27 mouse cellular contexts compared by ENCODE assay signal in genomic region chr11:32474725-32475124, GRCm38 (mm10). TPM values are rescaled to one million over a fixed set of nuclear protein-coding genes. Genes with fewer than 3 reads are reported as not detected.
DNase-seq lines count a peak whose midpoint lies in the region; ATAC-seq and TF ChIP-seq lines count a peak whose summit lies in the region.
"Had no signal": no experiment of that assay in that cellular context is flagged by ENCODE, and none has a peak within 500 bp of the region (broad histone marks: within the 10 kb centered on the region; RNA-seq: fewer than 3 reads in every experiment).

No protein-coding gene starts in this region.

- no peaks in the 10 kb centered on the region for H3K9me3 ChIP-seq in forebrain, embryonic 16.5 days (ENCODE audit: control insufficient read depth, low read length)
- H3K9me3 ChIP-seq in intestine, postnatal 0 days (ENCODE audit: control insufficient read depth): no peaks in the 10 kb centered on the region
- H3K9me3 ChIP-seq: forebrain, embryonic 10.5 days; forebrain, embryonic 13.5 days; heart, embryonic 12.5 days; heart, embryonic 15.5 days; hindbrain, embryonic 10.5 days; hindbrain, embryonic 13.5 days had no signal

- TF ChIP-seq CTCF in thymus, adult 2 months (IDR thresholded peaks at IDR 0.05; ENCODE audit: borderline replicate concordance, control insufficient read depth, extremely low read depth, insufficient read depth, low read length, poor library complexity): no peak
- no peak for TF ChIP-seq CTCF in intestine, postnatal 0 days (IDR thresholded peaks at IDR 0.05; ENCODE audit: low read depth)

- no peaks in the 10 kb centered on the region for H3K4me1 ChIP-seq in thymus, adult 2 months (replicated peaks; ENCODE audit: control insufficient read depth, insufficient read depth, low read length)
- H3K4me1 ChIP-seq in forebrain, embryonic 16.5 days (replicated peaks; ENCODE audit: control insufficient read depth, insufficient read depth, low read length): no peaks in the 10 kb centered on the region; the same call in 1 of the 2 replicates
- H3K4me1 ChIP-seq in intestine, postnatal 0 days (replicated peaks; ENCODE audit: control insufficient read depth, insufficient read depth, low read length): no peaks in the 10 kb centered on the region
- H3K4me1 ChIP-seq: heart, embryonic 15.5 days; hindbrain, embryonic 10.5 days had no signal

- H3K4me2 ChIP-seq in forebrain, embryonic 16.5 days (ENCODE audit: low read length): no peak overlapping the region
- no peak overlapping the region for H3K4me2 ChIP-seq in intestine, postnatal 0 days (replicated peaks; ENCODE audit: low read depth)
- H3K4me2 ChIP-seq: forebrain, embryonic 13.5 days; heart, embryonic 12.5 days; heart, embryonic 15.5 days; hindbrain, embryonic 13.5 days had no signal

- no peaks in the 10 kb centered on the region for H3K27me3 ChIP-seq in thymus, adult 2 months (ENCODE audit: control insufficient read depth, insufficient read depth, low read length)
- H3K27me3 ChIP-seq in forebrain, embryonic 16.5 days (replicated peaks; ENCODE audit: control insufficient read depth, insufficient read depth, low read length): no peaks in the 10 kb centered on the region
- no peaks in the 10 kb centered on the region for H3K27me3 ChIP-seq in intestine, postnatal 0 days (replicated peaks; ENCODE audit: control insufficient read depth, insufficient read depth, low read length)
- H3K27me3 ChIP-seq: forebrain, embryonic 13.5 days; heart, embryonic 12.5 days; heart, embryonic 15.5 days; hindbrain, embryonic 13.5 days had no signal

- H3K36me3 ChIP-seq in thymus, adult 2 months (ENCODE audit: control insufficient read depth, insufficient read depth, low read length): no peaks in the 10 kb centered on the region
- H3K36me3 ChIP-seq in forebrain, embryonic 16.5 days (ENCODE audit: control insufficient read depth, insufficient read depth): no peaks in the 10 kb centered on the region
- H3K36me3 ChIP-seq in intestine, postnatal 0 days (ENCODE audit: control insufficient read depth, insufficient read depth): no peaks in the 10 kb centered on the region
- H3K36me3 ChIP-seq: heart, embryonic 12.5 days; heart, embryonic 15.5 days; hindbrain, embryonic 10.5 days; hindbrain, embryonic 13.5 days had no signal

- no peak overlapping the region for H3K4me3 ChIP-seq in thymus, adult 2 months (ENCODE audit: control insufficient read depth, insufficient read depth, low read length)
- H3K4me3 ChIP-seq in forebrain, embryonic 16.5 days (replicated peaks; ENCODE audit: low read length): no peak overlapping the region
- no peak overlapping the region for H3K4me3 ChIP-seq in intestine, postnatal 0 days (ENCODE audit: low read depth, low read length)
- H3K4me3 ChIP-seq: forebrain, embryonic 10.5 days; forebrain, embryonic 13.5 days; heart, embryonic 12.5 days; heart, embryonic 15.5 days; hindbrain, embryonic 10.5 days; hindbrain, embryonic 13.5 days had no signal

- no peak overlapping the region for H3K9ac ChIP-seq in forebrain, embryonic 16.5 days (replicated peaks; ENCODE audit: low read depth, low read length)
- no peak overlapping the region for H3K9ac ChIP-seq in intestine, postnatal 0 days (ENCODE audit: low read depth, low read length)
- H3K9ac ChIP-seq: forebrain, embryonic 13.5 days; forebrain, postnatal 0 days; heart, embryonic 12.5 days; heart, embryonic 15.5 days; hindbrain, embryonic 13.5 days had no signal

- no peak for TF ChIP-seq POLR2A in thymus, adult 2 months (IDR thresholded peaks at IDR 0.05; ENCODE audit: control insufficient read depth, extremely low read depth, insufficient read depth, low read length, poor library complexity)

- no peak for ATAC-seq in forebrain, embryonic 16.5 days
- no peak for ATAC-seq in intestine, postnatal 0 days
- ATAC-seq: forebrain, embryonic 13.5 days; forebrain, postnatal 0 days; hindbrain, postnatal 0 days had no signal

- DNase-seq in thymus, adult 2 months: peak; percentile 9
- DNase-seq in thymus, postnatal 10 days (ENCODE audit: low spot score in 2 of 2): no peak
- DNase-seq in CD4-positive, CD25-positive, alpha-beta regulatory T cell, adult 2 months (ENCODE audit: low read depth, low spot score): peak; percentile 44
- peak; percentile 23 for DNase-seq in T-cell, adult 2 months (ENCODE audit: low spot score)
- DNase-seq in naive thymus-derived CD4-positive, alpha-beta T cell, adult 2 months (ENCODE audit: low read depth): peak; percentile 42
- no peak for DNase-seq in gastrocnemius, postnatal 10 days
- DNase-seq: adrenal gland, adult 8-10 months; adrenal gland, postnatal 36 days; B cell, adult 2 months; cerebellum, adult 18-20 months; cerebellum, adult 9-10 months; cerebellum, postnatal 14 days; forebrain, postnatal 0 days; gastrocnemius, postnatal 36 days; heart, postnatal 10 days; heart, postnatal 36 days; kidney, adult 11 months had no signal

- 28% methylated on average over 3 of the region's 3 CpGs for WGBS in thymus, adult 2 months
- 89% methylated on average over 3 of the region's 3 CpGs for WGBS in forebrain, embryonic 16.5 days
- 86% methylated on average over 3 of the region's 3 CpGs for WGBS in intestine, postnatal 0 days

- H3K27ac ChIP-seq in thymus, adult 2 months (ENCODE audit: control insufficient read depth, insufficient read depth, low read length): no peak overlapping the region
- H3K27ac ChIP-seq in forebrain, embryonic 16.5 days (ENCODE audit: low read length): no peak overlapping the region
- no peak overlapping the region for H3K27ac ChIP-seq in intestine, postnatal 0 days (ENCODE audit: low read depth, low read length)
- H3K27ac ChIP-seq: forebrain, embryonic 10.5 days; forebrain, embryonic 13.5 days; heart, embryonic 15.5 days; hindbrain, embryonic 10.5 days; hindbrain, embryonic 13.5 days; hindbrain, postnatal 0 days had no signal

RNA-seq across cellular contexts. Expression of gene Ubtd2, which starts 19.6 kb away (rescaled TPM):
- polyA plus RNA-seq in thymus, adult 2 months (2012; rRNA removed): 8.7 and 9.1 TPM in 2 replicates
- total RNA-seq in gastrocnemius, postnatal 10 days (2021): 10 to 100 TPM; 30.2 to 34.5 TPM
- 60.2 and 72.1 TPM in 2 replicates for polyA plus RNA-seq in forebrain, embryonic 16.5 days (2015; fragmentation: Nextera tagmentation; extraction: Ambion mirVana)
- 7.1 and 7.9 TPM in 2 replicates for polyA plus RNA-seq in intestine, postnatal 0 days (2015; fragmentation: Nextera tagmentation; extraction: Ambion mirVana)

RNA-seq across cellular contexts. Expression of gene Efcab9, which starts 57.2 kb away (rescaled TPM):
- 0.71 and 0.85 TPM in 2 replicates for polyA plus RNA-seq in thymus, adult 2 months (2012; rRNA removed)
- total RNA-seq in gastrocnemius, postnatal 10 days (2021): under 1 TPM in 1 of 2 experiments, not detected in 1; 0.66 TPM
- not detected in 2 replicates for polyA plus RNA-seq in forebrain, embryonic 16.5 days (2015; fragmentation: Nextera tagmentation; extraction: Ambion mirVana)
- polyA plus RNA-seq in intestine, postnatal 0 days (2015; fragmentation: Nextera tagmentation; extraction: Ambion mirVana): 0.21 and 0.58 TPM in 2 replicates
- total RNA-seq: forebrain, postnatal 0 days; granulocyte monocyte progenitor cell, adult 5-6 weeks; hindbrain, postnatal 0 days had no signal
- polyA plus RNA-seq: hindbrain, embryonic 10.5 days; hindbrain, embryonic 13.5 days; hindbrain, postnatal 0 days had no signal

RNA-seq across cellular contexts. Expression of gene Stk10, which starts 58.4 kb away (rescaled TPM):
- polyA plus RNA-seq in thymus, adult 2 months (2012; rRNA removed): 50.3 and 55.4 TPM in 2 replicates
- total RNA-seq in gastrocnemius, postnatal 10 days (2021): 1 to 10 TPM; 5.3 to 8.5 TPM
- polyA plus RNA-seq in forebrain, embryonic 16.5 days (2015; fragmentation: Nextera tagmentation; extraction: Ambion mirVana): 2.1 and 2.8 TPM in 2 replicates
- polyA plus RNA-seq in intestine, postnatal 0 days (2015; fragmentation: Nextera tagmentation; extraction: Ambion mirVana): 2.6 and 2.7 TPM in 2 replicates

Comparison
In these comparisons a context has a peak if more than half of its experiments do, and no peak if none do; other contexts are left out.
1. DNase-seq: peak in thymus, adult 2 months (single experiment), CD4-positive, CD25-positive, alpha-beta regulatory T cell, adult 2 months (single experiment), T-cell, adult 2 months (single experiment) and naive thymus-derived CD4-positive, alpha-beta T cell, adult 2 months (single experiment); none in thymus, postnatal 10 days (0 of 2) and gastrocnemius, postnatal 10 days (single experiment).
2. RNA of gene Stk10, which starts 58.4 kb away (polyA plus RNA-seq): 50.3 to 55.4 TPM in thymus, adult 2 months; 2.1 to 2.8 TPM in forebrain, embryonic 16.5 days and 2.6 to 2.7 TPM in intestine, postnatal 0 days; every median in the first group is over 10 times any median in the second.